Mouse (Mus musculus): ENCODE results near the gene Gnaz.

DNA sequence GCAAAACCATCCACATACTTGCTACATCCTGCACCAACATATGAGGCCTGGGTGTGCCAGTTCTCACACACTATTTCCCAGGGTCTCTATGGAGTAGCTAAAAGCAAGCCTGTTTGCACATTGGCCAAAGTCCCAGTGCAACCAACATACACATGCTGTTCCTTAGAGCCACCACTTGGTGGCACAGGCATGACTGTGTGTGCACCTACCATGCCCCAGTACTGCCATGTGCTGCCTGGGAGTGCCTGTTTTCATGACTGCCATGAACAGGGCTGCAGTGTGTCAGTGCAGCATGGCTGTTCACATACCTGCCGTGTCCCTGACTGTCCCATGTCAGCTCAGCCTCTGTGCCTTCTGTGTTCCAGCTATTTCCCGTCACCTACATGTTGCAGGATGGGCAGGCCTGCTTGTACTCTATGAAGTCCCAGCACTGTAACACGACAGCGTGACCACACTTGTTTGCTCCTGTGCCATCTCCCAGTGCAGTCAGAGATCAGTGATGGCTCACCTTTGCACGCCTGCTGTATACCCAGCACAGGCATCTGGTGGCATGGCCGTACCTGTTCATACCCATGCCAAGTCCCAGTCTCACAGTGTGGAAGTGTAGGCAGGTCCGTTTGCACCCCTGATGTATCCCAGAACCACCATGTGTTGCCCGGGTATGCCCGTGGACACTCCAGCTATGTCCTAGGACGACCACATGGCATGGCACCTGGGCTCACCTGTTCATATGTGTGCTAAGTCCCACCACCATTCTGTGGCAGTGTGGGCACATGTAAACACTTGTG lies 29.8 kb upstream of the Gnaz start:
- no peak for TF ChIP-seq USF1 (IDR thresholded peaks at IDR 0.05; ENCODE audit: low read depth)
- TF ChIP-seq MAX (IDR thresholded peaks at IDR 0.05), result peak; percentile 65
